Mouse (Mus musculus) embryonic facial prominence, embryonic 15.5 days (tissue): Measurements from ENCODE around the gene Sim2. TPM values are rescaled to one million over a fixed set of nuclear protein-coding genes. Genes with fewer than 3 reads are reported as not detected.

ENCODE experiments used
- ATAC-seq: fragments of 200-750 bp; cut with Nextera tagmentation; 2 replicates; pipeline ENCODE4 v1.8.0; 2017; ENCODE audit warnings: low read depth, moderate TSS enrichment; ENCODE audit not compliant: insufficient number of reproducible peaks, low FRiP score, low TSS enrichment
- H3K27ac ChIP-seq: fragments of 300-500 bp; sonication (generic); replicated peaks from 2 replicates; pipeline ENCODE4 v1.5.1; 2015; ENCODE audit warnings: mild to moderate bottlenecking, inconsistent platforms
- H3K27me3 ChIP-seq: fragments of 300-500 bp; sonication (generic); 2 replicates; pipeline ENCODE4 v1.6.1; 2015; ENCODE audit warnings: inconsistent platforms
- H3K36me3 ChIP-seq: fragments of 300-500 bp; sonication (generic); 2 replicates; pipeline ENCODE4 v1.6.1; 2015; ENCODE audit warnings: mild to moderate bottlenecking, inconsistent platforms
- H3K4me1 ChIP-seq: fragments of 300-500 bp; sonication (generic); 2 replicates; pipeline ENCODE4 v1.6.1; 2015; ENCODE audit warnings: inconsistent platforms
- H3K4me2 ChIP-seq: fragments of 300-500 bp; sonication (generic); replicated peaks from 2 replicates; pipeline ENCODE4 v1.6.1; 2015; ENCODE audit warnings: mild to moderate bottlenecking, inconsistent platforms
- H3K4me3 ChIP-seq: fragments of 300-500 bp; sonication (generic); replicated peaks from 2 replicates; pipeline ENCODE4 v1.5.1; 2015; ENCODE audit warnings: mild to moderate bottlenecking, inconsistent platforms
- H3K9ac ChIP-seq: fragments of 300-500 bp; sonication (generic); 2 replicates; pipeline ENCODE4 v1.6.1; 2015; ENCODE audit warnings: inconsistent platforms
- H3K9me3 ChIP-seq: fragments of 300-500 bp; sonication (generic); replicated peaks from 2 replicates; pipeline ENCODE4 v1.6.1; 2016; ENCODE audit warnings: inconsistent platforms
- WGBS: fragments of 180-500 bp; shearing (Covaris S2); methylation state at CpG from one replicate; pipeline ENCODE4 v1.1.7; 2015; 5-methylcytosine and 5-hydroxymethylcytosine counted together
- polyA plus RNA-seq: library from polyadenylated mRNA; unstranded; fragments of >200 nt; fragmentation: Nextera tagmentation; extraction: Ambion mirVana; gene quantifications from 2 replicates; pipeline ENCODE4 v1.2.1, GENCODE M21; 2015

The Sim2 gene
- polyA plus RNA-seq, 1 experiment from 2014 or later = 1.0 TPM

DNA sequence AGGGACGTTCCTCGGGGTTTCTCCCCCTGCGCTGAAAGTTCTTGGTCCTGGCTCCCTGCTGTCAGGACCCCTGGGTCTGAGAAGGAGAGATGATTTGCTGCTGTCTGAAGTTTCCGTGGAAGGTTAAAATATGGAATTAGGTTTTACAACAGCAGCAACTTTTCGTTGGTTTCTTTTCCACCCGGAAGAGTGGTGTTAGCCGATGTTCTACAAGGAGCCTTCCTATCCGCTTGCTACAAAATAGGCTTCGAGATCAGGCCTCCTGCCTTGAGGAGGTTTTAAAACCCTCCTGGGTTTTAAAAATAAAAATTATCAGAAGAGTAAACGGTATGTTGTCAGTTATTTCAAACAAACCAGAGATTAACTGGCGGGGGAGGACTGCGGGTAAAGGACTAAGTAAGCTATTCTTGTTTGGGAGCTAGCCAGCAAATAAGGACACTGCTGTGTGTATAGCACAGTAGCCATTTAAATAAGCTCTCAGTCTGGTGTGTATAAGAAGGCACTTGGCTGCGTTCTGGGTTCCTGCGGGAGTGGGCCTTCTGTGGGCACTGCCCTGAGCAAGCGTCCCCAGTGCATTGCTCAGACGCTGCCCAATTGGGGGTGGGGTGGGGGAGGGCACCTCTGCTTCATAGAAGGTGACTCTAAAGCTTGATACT lies 3.0 kb downstream of the Sim2 start:
- Histone ChIP-seq H3K27me3 (peaks cover 98% of the 10 kb centered on the region), H3K4me3 (peak overlapping the region; percentile 2; the same call in 1 of the 2 replicates), H3K36me3 (no peaks in the 10 kb centered on the region), H3K27ac (no peak overlapping the region), H3K4me2 (no peak overlapping the region; the same call in 1 of the 2 replicates), H3K9ac (no peak overlapping the region), H3K9me3 (no peaks in the 10 kb centered on the region), H3K4me1 (peaks cover 36% of the 10 kb centered on the region)
- WGBS = 8% methylated on average over 16 of the region's 16 CpGs
- ATAC-seq = no peak

DNA sequence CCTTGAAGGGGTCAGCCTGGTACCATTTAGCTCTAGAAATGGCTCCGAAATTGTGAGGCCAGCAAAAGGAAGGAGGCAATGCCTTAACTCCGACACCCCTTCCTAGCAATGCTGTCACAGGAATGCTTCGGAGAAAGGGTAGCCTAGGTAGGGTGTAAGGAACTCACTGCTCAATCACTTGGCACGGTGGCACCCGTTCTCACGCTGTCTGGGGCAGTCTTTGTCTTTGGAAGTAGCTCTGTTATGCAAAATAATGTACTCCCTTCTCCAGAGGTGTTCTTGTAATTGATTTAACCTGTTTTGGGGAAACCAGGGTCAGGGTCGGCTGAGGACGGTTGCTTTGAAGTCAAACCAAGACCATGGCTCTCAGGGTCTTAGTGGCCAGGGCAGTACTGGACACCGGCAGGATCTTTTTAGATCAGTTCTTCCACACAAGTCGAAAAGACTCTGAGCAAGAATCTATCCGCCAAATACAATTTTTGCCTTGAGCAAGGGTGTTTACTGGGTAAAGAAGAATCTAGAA lies 3.6 kb downstream of the Sim2 start:
- Histone ChIP-seq H3K27ac (no peak overlapping the region), H3K9me3 (no peaks in the 10 kb centered on the region), H3K9ac (no peak overlapping the region), H3K4me2 (no peak overlapping the region), H3K4me1 (peaks cover 34% of the 10 kb centered on the region), H3K36me3 (no peaks in the 10 kb centered on the region), H3K4me3 (no peak overlapping the region), H3K27me3 (peaks cover 98% of the 10 kb centered on the region)
- 7% methylated on average over 11 of the region's 11 CpGs for WGBS
- ATAC-seq = no peak

DNA sequence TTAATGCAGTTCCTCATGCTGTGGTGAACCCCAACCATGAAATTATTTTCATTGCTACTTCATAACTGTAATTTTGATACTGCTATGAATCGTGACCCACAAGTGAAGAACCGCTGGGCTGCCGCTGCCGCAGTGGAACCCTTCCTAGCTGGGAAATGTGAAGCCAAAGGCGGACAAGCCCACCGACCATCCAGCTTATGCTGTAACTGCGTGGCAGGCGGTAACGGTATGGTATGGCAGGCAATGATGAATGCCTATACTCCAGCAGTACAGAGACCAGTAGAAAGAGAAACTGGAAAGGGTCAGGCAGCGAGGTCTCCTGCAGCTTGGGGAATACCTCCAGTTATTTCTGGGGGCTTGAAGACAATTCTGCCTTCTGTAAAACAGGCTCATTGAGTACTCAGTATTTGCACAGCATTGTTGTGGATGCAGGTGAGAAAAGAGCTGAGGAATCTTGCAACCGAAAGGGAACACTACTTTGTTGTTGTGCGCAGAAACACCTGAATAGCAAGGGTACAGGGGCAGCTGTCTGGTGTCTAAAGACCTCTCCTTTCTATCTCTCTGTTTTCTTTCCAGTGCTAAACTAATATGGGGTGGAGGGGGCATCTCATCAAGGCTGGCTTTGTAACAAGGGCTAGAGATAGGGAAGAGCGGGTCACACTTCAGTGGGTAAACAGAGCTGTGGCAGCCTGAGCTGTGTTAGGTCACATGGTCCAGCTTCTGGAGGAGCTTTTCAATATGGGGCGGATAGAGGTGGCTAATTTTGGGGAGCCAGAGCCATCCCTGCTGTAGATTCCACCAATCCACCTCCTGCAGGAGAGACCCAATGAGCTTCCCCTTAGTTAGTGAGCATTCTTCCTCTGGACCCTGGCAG lies 4.3 kb downstream of the Sim2 start:
- ATAC-seq = no peak
- no peak overlapping the region for H3K9ac ChIP-seq
- H3K9me3 ChIP-seq = no peaks in the 10 kb centered on the region
- WGBS = 7% methylated on average over 14 of the region's 14 CpGs
- no peak overlapping the region for H3K27ac ChIP-seq
- H3K36me3 ChIP-seq = no peaks in the 10 kb centered on the region
- peaks cover 27% of the 10 kb centered on the region for H3K4me1 ChIP-seq
- no peak overlapping the region for H3K4me3 ChIP-seq
- peaks cover 97% of the 10 kb centered on the region for H3K27me3 ChIP-seq
- H3K4me2 ChIP-seq = no peak overlapping the region

GRCm38 (mm10) chr16:94092511-94093150 lies 7.9 kb downstream of the Sim2 start:
- no peak for ATAC-seq

GRCm38 (mm10) chr16:94093151-94093863 lies 8.6 kb downstream of the Sim2 start:
- Histone ChIP-seq H3K27me3 (peaks cover 88% of the 10 kb centered on the region), H3K9ac (no peak overlapping the region), H3K4me1 (peaks cover 11% of the 10 kb centered on the region; the same call in 1 of the 2 replicates), H3K36me3 (no peaks in the 10 kb centered on the region), H3K4me2 (no peak overlapping the region), H3K4me3 (no peak overlapping the region), H3K9me3 (no peaks in the 10 kb centered on the region), H3K27ac (no peak overlapping the region)
- ATAC-seq = no peak
- WGBS = 4% methylated on average over 24 of the region's 24 CpGs

More at GRCm38 (mm10) chr16:94092511-94093150, 7.9 kb downstream of the Sim2 start:
- Histone ChIP-seq H3K9ac (no peak overlapping the region), H3K4me3 (no peak overlapping the region), H3K4me2 (no peak overlapping the region), H3K4me1 (peaks cover 11% of the 10 kb centered on the region; the same call in 1 of the 2 replicates), H3K36me3 (no peaks in the 10 kb centered on the region), H3K27ac (no peak overlapping the region), H3K27me3 (peaks cover 88% of the 10 kb centered on the region), H3K9me3 (no peaks in the 10 kb centered on the region)
- WGBS = 3% methylated on average over 12 of the region's 12 CpGs

DNA sequence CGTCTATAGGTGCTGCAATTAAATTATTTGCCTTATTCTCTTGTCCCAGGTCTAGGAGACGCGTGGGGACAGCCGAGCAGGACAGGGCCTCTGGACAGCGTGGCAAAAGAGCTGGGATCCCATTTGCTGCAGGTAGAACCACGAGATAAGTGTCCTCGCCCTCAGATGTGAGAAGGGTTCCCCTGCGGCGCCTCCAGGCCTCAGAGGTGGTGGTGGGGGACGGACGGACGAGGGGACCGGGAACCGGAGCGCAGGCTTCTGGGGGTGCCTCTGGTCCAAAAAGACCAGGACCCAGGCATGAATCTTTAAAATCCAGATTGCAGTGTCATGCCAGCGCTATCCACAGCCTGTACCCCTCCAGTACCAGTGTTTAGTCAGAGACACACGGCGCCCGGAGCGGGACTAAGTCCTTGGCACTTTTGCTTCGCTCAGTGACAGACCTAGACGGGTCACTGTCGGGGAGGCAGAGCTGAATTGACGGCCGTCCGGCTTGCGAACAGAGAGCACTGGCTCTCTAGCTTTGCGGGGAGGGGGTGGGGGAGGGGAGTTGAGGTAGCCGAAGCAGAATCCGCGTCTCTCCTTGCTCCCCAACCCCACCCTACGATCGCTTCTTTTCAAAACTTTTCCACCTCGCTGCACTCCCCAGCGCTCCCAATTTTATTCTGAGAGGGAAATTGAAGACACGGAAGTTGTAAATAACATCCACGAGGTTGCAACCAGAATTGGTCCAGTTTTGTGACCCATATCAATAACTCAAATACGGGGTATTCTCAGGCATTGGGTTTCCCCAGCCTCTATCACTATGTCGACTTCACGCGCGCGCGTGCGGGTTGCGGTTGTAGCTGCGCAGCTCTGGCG lies 9.7 kb downstream of the Sim2 start:
- H3K4me1 ChIP-seq = peaks cover 11% of the 10 kb centered on the region; the same call in 1 of the 2 replicates
- H3K27me3 ChIP-seq = peaks cover 82% of the 10 kb centered on the region
- no peak overlapping the region for H3K9ac ChIP-seq
- H3K27ac ChIP-seq = no peak overlapping the region
- H3K4me2 ChIP-seq = no peak overlapping the region
- H3K9me3 ChIP-seq = no peaks in the 10 kb centered on the region
- ATAC-seq = no peak; the same call in 1 of the 2 replicates
- WGBS = 2% methylated on average over 48 of the region's 48 CpGs
- H3K4me3 ChIP-seq = no peak overlapping the region
- H3K36me3 ChIP-seq = no peaks in the 10 kb centered on the region

GRCm38 (mm10) chr16:94095109-94095822 lies 10.5 kb downstream of the Sim2 start:
- H3K4me2 ChIP-seq = no peak overlapping the region
- H3K9ac ChIP-seq = no peak overlapping the region
- H3K27ac ChIP-seq = no peak overlapping the region
- H3K9me3 ChIP-seq = no peaks in the 10 kb centered on the region
- no peak overlapping the region for H3K4me3 ChIP-seq
- no peak for ATAC-seq
- H3K36me3 ChIP-seq = no peaks in the 10 kb centered on the region
- 4% methylated on average over 26 of the region's 26 CpGs for WGBS
- H3K27me3 ChIP-seq = peaks cover 81% of the 10 kb centered on the region
- peaks cover 11% of the 10 kb centered on the region; the same call in 1 of the 2 replicates for H3K4me1 ChIP-seq

GRCm38 (mm10) chr16:94096479-94096878 lies 11.7 kb downstream of the Sim2 start:
- WGBS = 4% methylated on average over 14 of the region's 14 CpGs
- Histone ChIP-seq H3K4me2 (no peak overlapping the region), H3K27ac (no peak overlapping the region), H3K9me3 (no peaks in the 10 kb centered on the region), H3K4me1 (peaks cover 11% of the 10 kb centered on the region; the same call in 1 of the 2 replicates), H3K9ac (no peak overlapping the region), H3K4me3 (no peak overlapping the region), H3K27me3 (peaks cover 70% of the 10 kb centered on the region), H3K36me3 (no peaks in the 10 kb centered on the region)
- no peak for ATAC-seq

DNA sequence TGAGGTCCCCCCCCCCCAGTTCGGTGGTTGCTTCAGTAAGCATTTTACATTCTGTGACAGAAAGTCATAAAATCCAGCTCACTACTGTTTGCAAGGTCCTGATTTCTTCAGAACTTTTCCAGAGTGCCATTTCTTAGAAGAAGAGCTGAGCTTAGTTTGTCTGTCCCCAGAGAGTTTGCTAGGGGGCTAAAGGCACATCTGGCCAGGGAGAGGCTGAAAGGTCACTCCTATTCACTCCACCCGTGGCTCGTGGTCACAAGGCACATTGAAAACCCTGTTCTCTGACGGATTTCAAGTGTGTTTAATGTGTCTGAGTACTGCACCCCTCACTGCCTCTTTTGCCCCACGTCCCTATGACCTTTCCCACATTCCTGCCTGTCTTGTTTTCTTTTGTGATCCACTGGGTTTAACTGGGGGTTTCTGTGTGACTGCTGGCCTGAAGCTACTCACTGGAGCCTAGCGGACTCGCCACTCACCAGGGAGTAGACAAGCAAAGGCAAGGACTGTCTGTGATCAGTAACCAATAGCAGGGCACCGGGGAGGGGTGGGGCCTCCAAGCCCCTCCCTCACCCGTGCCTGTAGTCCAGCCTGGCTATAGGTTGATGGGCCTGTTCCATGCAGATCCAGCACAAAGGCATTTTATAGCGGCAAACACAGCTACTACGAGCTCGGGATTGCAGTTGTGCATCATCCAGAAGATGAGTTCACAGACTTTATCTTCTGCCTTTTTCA lies 13.2 kb downstream of the Sim2 start:
- H3K4me3 ChIP-seq = no peak overlapping the region
- H3K4me2 ChIP-seq = no peak overlapping the region
- H3K36me3 ChIP-seq = no peaks in the 10 kb centered on the region
- 14% methylated on average over 12 of the region's 12 CpGs for WGBS
- peaks cover 56% of the 10 kb centered on the region for H3K27me3 ChIP-seq
- ATAC-seq = no peak
- no peaks in the 10 kb centered on the region for H3K9me3 ChIP-seq
- no peak overlapping the region for H3K27ac ChIP-seq
- H3K4me1 ChIP-seq = peaks cover 11% of the 10 kb centered on the region; the same call in 1 of the 2 replicates
- no peak overlapping the region for H3K9ac ChIP-seq
